Mouse (Mus musculus) brown adipose tissue, adult 24 weeks (tissue): ENCODE results near the gene Gm17334. TPM values are rescaled to one million over a fixed set of nuclear protein-coding genes. Genes with fewer than 3 reads are reported as not detected.

Source experiments
- H3K27ac ChIP-seq: fragments of 200-500 bp; replicated peaks from 2 replicates; pipeline ENCODE4 v1.5.1; 2012; ENCODE audit warnings: low read depth, mild to moderate bottlenecking, low read length
- H3K4me1 ChIP-seq: fragments of 200-500 bp; 2 replicates; pipeline ENCODE4 v1.6.1; 2012; ENCODE audit warnings: low read length, mixed read lengths; ENCODE audit not compliant: control insufficient read depth, insufficient read depth, insufficient read length
- H3K4me3 ChIP-seq: fragments of 200-500 bp; 2 replicates; pipeline ENCODE4 v1.5.1; 2012; ENCODE audit warnings: low read depth, mild to moderate bottlenecking, low read length, moderate library complexity; ENCODE audit not compliant: insufficient read depth
- polyA plus RNA-seq: library from polyadenylated mRNA; stranded (reverse); fragments of >200 nt; gene quantifications from 2 replicates; pipeline ENCODE4 v1.2.4, GENCODE M21; 2012; ENCODE audit not compliant: missing spikeins, insufficient read depth, insufficient read length

Gene Gm17334
- polyA plus RNA-seq, 1 experiment, result not detected

DNA sequence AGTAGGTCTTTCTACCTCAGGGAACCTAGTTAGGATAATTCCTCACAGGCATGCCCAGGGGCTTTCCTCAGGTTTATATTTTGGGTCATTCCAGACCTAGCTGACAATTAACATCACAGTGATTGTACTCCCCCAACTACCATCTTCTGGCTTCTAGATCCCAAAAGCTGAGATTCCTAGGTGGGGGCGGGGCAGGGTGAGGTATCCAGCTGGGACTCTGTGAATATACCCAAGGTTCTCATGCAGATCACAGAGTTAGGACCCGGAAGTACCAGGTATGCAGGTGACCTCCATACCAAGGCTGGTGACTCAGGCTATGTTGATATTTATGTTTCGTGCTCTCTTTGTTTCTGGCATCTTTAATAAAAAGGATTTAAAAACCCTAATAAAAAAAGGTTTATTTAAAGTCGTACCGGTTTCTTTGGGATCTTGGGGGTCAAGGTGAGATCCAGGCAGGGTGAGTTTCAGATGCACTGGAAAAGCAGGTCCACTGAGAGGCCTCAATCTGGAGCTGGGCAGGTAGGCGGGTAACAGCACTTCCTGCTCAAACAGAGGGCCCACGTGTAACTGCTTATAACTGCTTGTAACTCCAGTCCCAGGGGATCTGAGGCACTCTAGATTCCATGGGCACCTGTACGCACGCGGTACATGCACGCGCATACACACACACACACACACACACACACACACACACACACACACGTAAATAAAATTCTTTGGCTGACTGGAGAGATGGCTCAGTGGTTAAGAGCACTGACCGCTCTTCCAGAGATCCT is 31.8 kb upstream of the Gm17334 start:
- Histone ChIP-seq H3K27ac (no peak overlapping the region), H3K4me1 (peaks cover 27% of the 10 kb centered on the region), H3K4me3 (no peak overlapping the region)

DNA sequence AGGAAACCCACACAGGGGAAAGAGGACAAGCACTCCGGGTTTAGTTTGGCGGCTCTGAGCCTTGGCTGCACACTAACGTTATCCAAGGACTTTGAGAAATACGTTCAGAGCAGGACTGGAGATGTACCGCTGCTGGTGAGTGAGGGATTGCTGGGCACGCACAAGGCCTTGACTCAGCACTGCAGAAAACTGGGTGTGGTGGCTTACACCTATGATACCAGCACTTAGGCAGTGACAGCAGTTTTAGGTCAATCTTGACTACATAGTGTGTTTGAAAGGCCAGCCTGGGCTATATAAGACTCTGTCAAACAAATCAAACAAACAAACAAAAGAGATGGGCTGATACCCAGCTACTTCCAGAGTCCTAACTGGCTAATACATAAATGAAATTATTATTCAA is 30.5 kb upstream of the Gm17334 start:
- H3K27ac ChIP-seq, result no peak overlapping the region
- H3K4me1 ChIP-seq, result peaks cover 25% of the 10 kb centered on the region
- no peak overlapping the region for H3K4me3 ChIP-seq

DNA sequence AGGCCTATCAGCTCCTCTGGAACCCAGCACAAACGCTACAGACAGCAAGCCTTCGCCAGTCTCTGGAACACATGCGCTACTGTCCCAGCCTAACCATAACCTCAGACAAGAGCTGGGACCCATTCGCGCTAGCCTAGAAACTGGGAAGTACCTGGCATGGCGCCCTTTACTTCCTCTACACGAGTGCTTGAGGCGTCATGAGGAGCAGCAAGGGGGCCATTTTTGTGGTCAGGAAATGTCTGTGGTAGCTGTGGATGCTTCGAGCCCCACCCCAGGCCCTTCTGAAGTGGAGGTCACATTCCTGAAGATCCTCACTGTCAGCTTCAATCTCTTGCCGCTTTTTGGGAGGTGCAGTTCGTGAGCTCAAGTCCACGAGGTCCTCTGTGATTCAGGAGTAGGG is 30.1 kb upstream of the Gm17334 start:
- Histone ChIP-seq H3K4me3 (no peak overlapping the region), H3K4me1 (peaks cover 27% of the 10 kb centered on the region), H3K27ac (no peak overlapping the region)

DNA sequence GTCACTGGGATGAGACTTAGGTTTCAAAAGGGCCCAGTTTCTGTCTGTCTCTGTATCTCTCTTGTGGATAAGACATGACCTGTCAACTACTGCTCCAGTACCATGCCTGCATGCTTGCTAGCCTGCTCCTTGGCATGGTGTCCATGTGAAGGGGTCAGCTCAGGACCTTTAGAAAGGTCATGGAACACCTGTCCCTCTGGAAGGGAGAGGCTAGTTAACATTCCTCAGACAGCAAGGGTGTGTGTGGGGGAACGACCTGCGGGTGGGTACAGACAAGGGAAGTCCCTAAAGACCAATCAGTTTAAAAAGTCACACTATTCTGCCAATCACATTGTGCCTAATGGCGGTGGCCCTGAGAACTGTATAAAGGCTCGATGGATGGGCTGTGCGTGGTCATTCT is 28.0 kb upstream of the Gm17334 start:
- H3K4me1 ChIP-seq, result peaks cover 39% of the 10 kb centered on the region
- no peak overlapping the region for H3K4me3 ChIP-seq
- no peak overlapping the region for H3K27ac ChIP-seq

DNA sequence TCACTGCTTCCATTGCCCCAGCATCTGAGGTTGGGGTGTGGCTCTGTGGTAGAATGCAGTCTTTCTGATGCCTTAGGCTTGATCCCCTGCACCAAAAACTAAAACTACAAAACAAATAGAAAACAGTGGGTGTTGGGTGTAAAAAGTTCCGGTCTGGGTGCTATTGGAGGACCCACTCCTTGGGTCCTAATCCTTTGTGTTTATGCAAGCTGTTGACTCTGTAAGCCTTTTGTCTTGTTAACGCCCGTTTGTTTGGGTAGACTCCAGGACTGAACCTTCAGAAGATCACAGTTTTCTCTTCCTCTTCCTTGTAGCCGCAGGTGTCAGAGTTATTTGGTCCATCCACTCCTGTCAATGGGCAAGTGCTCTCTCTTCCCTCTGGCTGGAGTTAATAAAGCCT is 27.0 kb upstream of the Gm17334 start:
- Histone ChIP-seq H3K4me3 (no peak overlapping the region), H3K4me1 (peaks cover 43% of the 10 kb centered on the region), H3K27ac (no peak overlapping the region)

DNA sequence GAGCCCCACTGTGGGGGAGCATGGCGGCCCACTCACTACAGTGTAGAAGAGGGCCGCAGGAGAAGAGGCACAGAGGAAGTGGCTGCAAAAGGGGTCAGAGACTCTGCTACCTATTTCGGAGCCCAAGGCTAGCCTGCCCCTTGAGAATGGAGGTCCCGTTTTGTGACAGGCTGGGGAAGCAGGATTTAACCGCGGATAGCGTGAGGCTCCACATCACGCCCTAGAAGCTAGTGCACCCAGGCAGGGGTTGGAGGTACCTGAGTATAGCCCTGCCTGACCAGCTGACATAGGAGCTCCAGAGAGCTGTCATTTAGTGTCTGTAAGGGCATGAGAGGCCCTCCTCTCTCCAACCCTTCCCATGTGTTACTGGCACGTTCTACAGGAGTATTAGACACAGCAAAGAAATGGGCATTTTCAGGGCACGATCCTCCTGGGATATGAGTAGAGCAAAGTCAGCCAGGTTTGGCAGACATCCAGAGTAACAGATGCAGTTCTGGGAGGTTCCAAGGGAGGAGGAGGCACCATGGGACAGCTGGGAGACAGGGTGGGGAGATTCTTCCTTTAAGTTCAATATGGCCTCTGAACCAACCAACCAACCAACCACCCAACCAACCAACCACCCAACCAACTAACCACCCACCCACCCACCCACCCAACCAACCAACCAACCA is 25.2 kb upstream of the Gm17334 start:
- Histone ChIP-seq H3K4me3 (no peak overlapping the region), H3K4me1 (peaks cover 46% of the 10 kb centered on the region), H3K27ac (peak overlapping the region; percentile 83; the same call in 1 of the 2 replicates)

DNA sequence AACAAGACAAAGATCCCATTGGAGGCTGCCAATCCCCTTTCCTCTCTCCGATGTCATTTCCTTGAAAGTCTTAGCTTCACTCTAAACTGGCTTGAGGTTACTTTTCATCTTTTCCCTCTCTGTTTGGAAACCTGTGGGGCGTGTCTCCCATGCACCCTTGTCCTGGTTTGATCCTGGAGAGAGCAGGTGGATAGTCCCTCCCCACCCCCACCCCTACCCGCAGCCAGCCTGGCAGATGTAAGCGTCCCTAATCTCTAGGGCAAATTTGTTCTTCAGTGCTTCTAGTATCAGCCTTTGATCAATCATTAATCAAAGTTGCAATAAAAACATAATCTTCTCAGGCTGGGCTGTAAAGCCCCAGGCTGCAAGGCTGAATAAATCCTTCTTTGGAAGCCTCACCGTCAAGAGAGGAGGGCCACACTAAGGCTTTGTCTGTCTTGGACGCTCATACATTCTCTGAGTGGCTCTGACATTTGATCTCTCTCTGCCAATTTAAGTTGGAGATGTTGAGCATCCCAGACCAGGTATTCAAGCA is 24.5 kb upstream of the Gm17334 start:
- Histone ChIP-seq H3K4me3 (no peak overlapping the region), H3K27ac (peak overlapping the region; percentile 83)

DNA sequence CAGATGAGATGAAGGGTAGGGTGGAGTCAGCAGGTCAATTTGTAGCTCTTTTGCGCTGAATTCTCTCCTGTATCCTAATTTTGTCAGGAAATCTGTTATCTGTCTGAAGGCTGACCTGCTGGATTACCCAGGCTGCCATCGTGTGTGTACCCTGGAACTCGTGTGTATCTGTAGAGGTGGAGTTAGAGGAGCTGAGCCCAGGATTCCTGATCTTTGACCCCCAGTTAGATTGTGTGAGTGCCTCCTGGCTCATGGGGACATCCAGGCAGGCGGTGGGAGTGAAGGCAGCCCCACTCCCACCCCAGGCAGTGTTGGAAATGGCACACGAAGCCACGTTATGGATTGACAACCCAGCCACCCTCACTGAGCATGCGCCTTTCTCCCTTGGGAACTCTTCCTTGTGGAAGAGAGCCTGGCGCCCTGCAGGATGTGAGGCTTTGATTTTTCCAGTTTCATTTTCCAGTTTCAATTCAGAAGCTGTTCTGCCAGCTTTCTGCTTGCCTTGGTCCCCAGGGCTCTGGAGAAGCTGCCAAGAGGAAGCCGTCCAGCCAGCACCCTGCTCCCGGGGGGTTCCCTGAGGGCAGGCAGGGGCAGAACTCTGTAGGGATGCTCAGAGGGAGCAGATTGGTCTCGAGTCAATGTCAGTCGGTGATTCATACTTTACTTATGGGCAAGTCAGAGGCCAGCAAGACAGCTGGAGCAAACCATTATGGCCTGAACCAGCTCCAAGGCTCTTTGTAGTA is 23.6 kb upstream of the Gm17334 start:
- H3K27ac ChIP-seq, result peak overlapping the region; percentile 94
- peaks cover 45% of the 10 kb centered on the region for H3K4me1 ChIP-seq
- 0 out of 2 replicates have a peak overlapping the region, but pooled peaks have one; percentile 6 for H3K4me3 ChIP-seq

More for the DNA sequence above, 24.5 kb upstream of the Gm17334 start:
- peaks cover 45% of the 10 kb centered on the region for H3K4me1 ChIP-seq

DNA sequence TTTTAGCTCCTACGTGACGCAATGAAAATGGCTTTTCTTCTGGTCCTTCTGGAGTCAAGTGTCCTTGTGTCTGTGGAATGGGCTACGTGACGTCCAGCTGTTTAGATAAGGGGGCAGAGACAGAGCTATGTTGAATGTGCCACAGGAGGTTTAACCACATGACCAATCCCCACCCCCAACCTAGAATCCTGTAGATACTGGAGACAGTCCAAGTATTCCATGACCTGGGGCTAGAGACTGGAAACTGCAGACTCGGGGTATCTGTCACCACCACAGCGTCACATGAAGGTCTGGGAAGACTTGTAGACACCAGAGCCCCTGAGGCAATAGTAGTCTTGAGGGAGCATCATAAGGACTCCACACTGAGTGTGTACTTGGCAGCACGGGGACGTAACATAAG is 22.8 kb upstream of the Gm17334 start:
- Histone ChIP-seq H3K27ac (peak overlapping the region; percentile 94), H3K4me1 (peaks cover 47% of the 10 kb centered on the region), H3K4me3 (no peak overlapping the region)

DNA sequence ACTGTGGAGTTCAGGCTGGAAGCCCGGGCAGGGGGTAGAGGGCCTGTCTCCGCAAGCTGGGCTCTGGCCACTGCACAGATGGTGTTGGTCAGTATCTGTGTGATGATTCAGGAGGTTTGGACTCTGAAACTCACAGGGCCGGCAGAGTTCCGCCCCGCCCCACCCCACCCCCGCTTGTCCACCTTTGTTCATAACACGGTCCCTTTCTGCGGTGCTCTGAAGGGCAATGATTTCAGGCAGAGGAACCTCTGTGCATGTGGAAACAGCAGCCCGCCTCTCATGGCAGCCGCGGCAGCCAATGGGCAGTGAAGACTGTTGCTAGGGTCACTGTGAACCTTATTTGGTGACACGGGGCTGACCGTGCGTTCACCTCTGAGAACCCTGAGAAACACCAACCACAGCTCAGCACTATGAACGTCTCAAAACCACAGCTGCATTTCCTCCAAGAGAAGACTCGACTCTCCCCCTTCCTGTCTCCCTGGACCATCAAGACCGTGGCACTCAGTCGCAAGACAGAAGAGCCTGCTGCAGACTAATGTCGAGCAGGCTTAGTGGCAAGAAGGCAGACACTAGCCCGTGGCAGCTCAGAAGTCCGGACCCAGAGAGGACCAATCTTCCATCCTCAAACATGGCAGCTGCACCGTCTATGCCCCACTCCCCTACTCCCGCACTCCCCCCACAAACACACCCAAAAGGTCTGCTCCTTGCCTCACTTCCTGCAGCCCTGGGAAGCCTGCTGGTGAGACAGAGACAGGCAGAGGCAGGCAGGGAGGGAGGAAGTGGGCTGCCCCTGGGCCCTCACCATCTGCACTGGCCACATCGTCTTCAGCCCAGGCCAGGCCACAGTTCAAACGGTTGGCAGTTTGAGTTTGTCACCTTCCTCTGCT is 21.9 kb upstream of the Gm17334 start:
- Histone ChIP-seq H3K27ac (peak overlapping the region; percentile 94), H3K4me1 (peaks cover 47% of the 10 kb centered on the region), H3K4me3 (no peak overlapping the region; the same call in 1 of the 2 replicates)

DNA sequence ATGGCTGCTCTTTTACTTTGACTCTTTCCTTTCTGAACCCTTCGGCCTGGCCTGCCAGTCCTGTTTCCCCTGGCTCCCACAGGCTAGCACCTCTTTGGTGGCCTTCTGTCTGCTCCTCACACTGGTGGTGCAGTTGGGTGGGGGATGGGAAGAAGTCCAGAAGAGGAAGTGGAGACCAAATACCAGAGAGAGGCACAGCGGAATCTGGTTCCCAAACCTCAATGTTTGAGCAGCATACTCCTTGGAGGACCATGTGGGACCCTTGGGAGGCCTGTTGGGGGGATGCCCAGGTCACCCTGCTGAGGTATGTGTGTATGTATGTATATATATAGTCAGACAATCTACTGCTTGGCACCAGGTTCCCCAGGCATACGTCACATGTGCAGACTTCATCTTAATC is 21.0 kb upstream of the Gm17334 start:
- H3K4me1 ChIP-seq, result peaks cover 48% of the 10 kb centered on the region
- H3K4me3 ChIP-seq, result no peak overlapping the region
- H3K27ac ChIP-seq, result peak overlapping the region; percentile 87

DNA sequence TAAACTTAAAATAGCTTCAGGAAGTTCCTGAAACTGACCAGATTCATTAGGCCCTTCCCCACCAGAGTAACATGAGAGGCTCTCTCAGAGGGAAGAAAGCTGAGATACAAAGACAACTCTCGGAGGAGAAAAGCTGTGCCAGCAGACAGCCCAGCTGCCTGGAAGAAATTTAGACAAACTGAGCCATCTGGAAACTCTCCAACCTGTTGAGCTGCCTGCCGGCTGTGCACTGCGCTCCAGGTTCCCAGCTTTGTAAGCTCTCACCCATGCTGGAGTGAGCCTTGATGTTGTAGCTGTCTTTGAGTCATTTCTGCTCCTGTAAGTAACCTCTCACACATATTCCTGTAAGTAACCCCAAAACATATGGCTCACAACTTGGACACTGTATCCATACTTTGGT is 20.0 kb upstream of the Gm17334 start:
- Histone ChIP-seq H3K27ac (0 out of 2 replicates have a peak overlapping the region, but pooled peaks have one; percentile 17), H3K4me1 (peaks cover 47% of the 10 kb centered on the region), H3K4me3 (no peak overlapping the region)

DNA sequence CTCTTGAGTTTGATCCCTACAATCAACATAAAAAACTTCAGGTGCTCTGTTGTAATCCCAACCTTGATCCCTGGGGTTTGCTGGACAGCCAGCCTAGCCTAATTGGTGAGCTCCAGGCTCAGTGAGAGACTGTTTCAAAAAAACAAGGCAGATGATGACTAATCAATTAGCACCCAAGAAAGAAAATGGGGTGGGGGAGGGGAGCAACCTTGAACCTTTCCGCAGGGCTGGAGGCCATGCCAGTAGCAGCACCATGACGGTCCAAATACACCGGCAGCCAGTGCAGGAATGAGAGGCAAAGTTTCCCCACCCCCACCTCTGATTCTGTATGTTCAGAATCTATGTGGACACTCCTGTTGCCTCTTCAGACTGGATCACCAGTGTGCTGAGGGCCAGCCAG is 16.3 kb upstream of the Gm17334 start:
- peak overlapping the region; percentile 16 for H3K27ac ChIP-seq
- peaks cover 38% of the 10 kb centered on the region for H3K4me1 ChIP-seq
- no peak overlapping the region for H3K4me3 ChIP-seq

DNA sequence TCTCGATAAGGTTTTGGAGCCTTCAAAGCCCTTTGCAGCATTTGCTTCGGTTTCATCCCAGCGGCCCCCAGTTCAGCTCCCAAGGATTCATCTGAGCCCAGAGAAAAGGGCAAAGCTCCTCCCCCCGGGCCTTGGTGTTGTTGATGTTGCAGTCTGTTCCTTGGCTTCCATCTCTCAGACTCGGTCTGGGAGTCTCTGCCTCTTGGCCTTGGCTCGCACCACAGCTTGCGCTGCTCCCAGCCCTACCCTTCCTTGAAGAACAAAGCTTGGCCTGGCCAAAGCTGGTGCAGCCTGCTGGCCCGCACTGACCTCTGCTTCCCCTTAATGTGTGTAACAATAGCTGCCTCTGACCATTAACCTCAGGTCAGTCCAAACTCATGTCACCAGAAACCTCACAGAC is 15.2 kb upstream of the Gm17334 start:
- H3K4me3 ChIP-seq, result no peak overlapping the region
- H3K27ac ChIP-seq, result peak overlapping the region; percentile 67
- H3K4me1 ChIP-seq, result peaks cover 39% of the 10 kb centered on the region
